Mouse (Mus musculus) thymus, adult 2 months (tissue): ENCODE data around the gene Carns1.

Experiments used
- CTCF ChIP-seq: fragments of 200-500 bp; IDR thresholded peaks from 2 replicates; pipeline ENCODE4 v1.5.1; 2012; ENCODE audit warnings: mild to moderate bottlenecking, control low read depth, low read length, moderate library complexity, borderline replicate concordance; ENCODE audit not compliant: control insufficient read depth, poor library complexity, insufficient read depth; ENCODE audit errors: extremely low read depth
- POLR2A ChIP-seq: fragments of 200-500 bp; IDR thresholded peaks from 2 replicates; pipeline ENCODE4 v1.6.1; 2012; ENCODE audit warnings: mild to moderate bottlenecking, low read length, control low read depth, moderate library complexity; ENCODE audit not compliant: control insufficient read depth, poor library complexity, insufficient read depth; ENCODE audit errors: extremely low read depth

GRCm38 (mm10) chr19:4150567-4151487 lies 24.5 kb downstream of the Carns1 start:
- TF ChIP-seq POLR2A: no peak
- no peak for TF ChIP-seq CTCF
